Mouse (Mus musculus) embryonic fibroblast, embryonic 13.5 days (primary cell): Measurements from ENCODE around the gene Ncmap.

ENCODE experiments used
- CTCF ChIP-seq: IDR thresholded peaks from 2 replicates; pipeline ENCODE4 v1.5.1; 2011; ENCODE audit warnings: mild to moderate bottlenecking, control low read depth, low read length, moderate library complexity, borderline replicate concordance; ENCODE audit not compliant: insufficient read depth
- POLR2A ChIP-seq: IDR thresholded peaks from 2 replicates; pipeline ENCODE4 v1.6.1; 2011; ENCODE audit warnings: low read depth, mild to moderate bottlenecking, control low read depth, low read length, moderate library complexity

DNA sequence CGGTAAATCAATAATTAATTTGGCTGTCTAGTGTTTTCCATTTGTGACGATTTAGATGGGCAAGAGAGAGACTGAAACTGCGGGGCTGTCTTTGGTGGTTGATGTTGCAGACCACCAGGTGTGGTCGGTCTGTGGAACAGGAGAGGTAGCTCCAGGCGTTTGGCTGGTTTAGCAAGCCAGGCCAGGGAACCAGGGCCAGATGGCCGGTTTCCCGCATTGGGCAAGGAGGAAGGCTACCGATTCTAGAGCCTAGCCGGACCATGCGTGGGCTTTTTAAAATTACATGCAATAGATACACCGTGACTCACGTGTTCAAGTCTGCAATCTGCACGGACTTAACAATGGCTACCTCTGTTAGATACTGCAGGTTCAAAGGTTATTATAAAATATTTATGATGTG lies 22.9 kb upstream of the Ncmap start:
- no peak for TF ChIP-seq POLR2A
- no peak for TF ChIP-seq CTCF
